Mouse (Mus musculus) intestine, embryonic 15.5 days (tissue): ENCODE data around the gene Vmn1r31. TPM values are rescaled to one million over a fixed set of nuclear protein-coding genes. Genes with fewer than 3 reads are reported as not detected.

Experiments
- ATAC-seq: fragments of 200-750 bp; cut with Nextera tagmentation; 2 replicates; pipeline ENCODE4 v1.8.0; 2017; ENCODE audit warnings: moderate TSS enrichment, moderate library complexity
- H3K27ac ChIP-seq: fragments of 300-500 bp; sonication (generic); 2 replicates; pipeline ENCODE4 v1.5.1; 2015; ENCODE audit warnings: mild to moderate bottlenecking, inconsistent platforms
- H3K27me3 ChIP-seq: fragments of 300-500 bp; sonication (generic); replicated peaks from 2 replicates; pipeline ENCODE4 v1.6.1; 2015; ENCODE audit warnings: inconsistent platforms
- H3K36me3 ChIP-seq: fragments of 300-500 bp; sonication (generic); 2 replicates; pipeline ENCODE4 v1.6.1; 2015; ENCODE audit warnings: inconsistent platforms
- H3K4me1 ChIP-seq: fragments of 300-500 bp; sonication (generic); replicated peaks from 2 replicates; pipeline ENCODE4 v1.6.1; 2015; ENCODE audit warnings: inconsistent platforms
- H3K4me2 ChIP-seq: fragments of 300-500 bp; sonication (generic); replicated peaks from 2 replicates; pipeline ENCODE4 v1.6.1; 2015; ENCODE audit warnings: mild to moderate bottlenecking, inconsistent platforms
- H3K4me3 ChIP-seq: fragments of 300-500 bp; sonication (generic); replicated peaks from 2 replicates; pipeline ENCODE4 v1.5.1; 2015; ENCODE audit warnings: inconsistent platforms
- H3K9ac ChIP-seq: fragments of 300-500 bp; sonication (generic); 2 replicates; pipeline ENCODE4 v1.6.1; 2015; ENCODE audit warnings: inconsistent platforms
- H3K9me3 ChIP-seq: fragments of 300-500 bp; sonication (generic); 2 replicates; pipeline ENCODE4 v1.6.1; 2016; ENCODE audit warnings: inconsistent platforms
- WGBS: fragments of 180-500 bp; shearing (Covaris S2); methylation state at CpG from one replicate; pipeline ENCODE4 v1.1.7; 2015; 5-methylcytosine and 5-hydroxymethylcytosine counted together
- polyA plus RNA-seq: library from polyadenylated mRNA; unstranded; fragments of >200 nt; fragmentation: Nextera tagmentation; extraction: Ambion mirVana; gene quantifications from 2 replicates; pipeline ENCODE4 v1.2.1, GENCODE M21; 2015

Gene Vmn1r31
- not detected in 2 replicates for polyA plus RNA-seq

DNA sequence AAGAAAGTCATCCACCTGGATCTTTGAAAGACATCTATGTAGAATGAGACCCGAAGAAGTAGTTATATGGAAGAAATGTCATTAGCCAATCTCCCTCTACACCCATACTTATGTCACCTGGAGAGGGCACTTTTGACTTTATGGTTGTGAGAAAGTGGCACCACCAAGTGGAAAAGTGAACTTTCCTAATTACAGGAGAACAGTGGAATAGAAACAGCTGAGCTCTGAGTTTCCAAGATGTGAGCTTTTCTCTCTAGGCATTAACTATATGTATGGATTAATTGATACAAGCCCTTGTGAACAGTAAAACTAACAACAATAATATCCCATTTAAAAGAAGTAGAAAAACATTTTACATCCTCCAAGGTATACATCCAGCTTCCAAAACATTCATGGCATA, at the start of gene Vmn1r31:
Gene Vmn1r31, minus strand, starts transcription at position 101 of the 400 bp plus-strand sequence.
- ATAC-seq, result no peak
- Histone ChIP-seq H3K9ac (no peak within 1 kb of the TSS), H3K36me3 (no peaks in the 10 kb centered on the region), H3K27ac (no peak within 1 kb of the TSS), H3K4me2 (no peak within 1 kb of the TSS), H3K9me3 (no peaks in the 10 kb centered on the region), H3K27me3 (no peaks in the 10 kb centered on the region), H3K4me3 (no peak within 1 kb of the TSS), H3K4me1 (no peaks in the 10 kb centered on the region)
- 90% methylated on average over 1 of the region's 1 CpGs for WGBS

DNA sequence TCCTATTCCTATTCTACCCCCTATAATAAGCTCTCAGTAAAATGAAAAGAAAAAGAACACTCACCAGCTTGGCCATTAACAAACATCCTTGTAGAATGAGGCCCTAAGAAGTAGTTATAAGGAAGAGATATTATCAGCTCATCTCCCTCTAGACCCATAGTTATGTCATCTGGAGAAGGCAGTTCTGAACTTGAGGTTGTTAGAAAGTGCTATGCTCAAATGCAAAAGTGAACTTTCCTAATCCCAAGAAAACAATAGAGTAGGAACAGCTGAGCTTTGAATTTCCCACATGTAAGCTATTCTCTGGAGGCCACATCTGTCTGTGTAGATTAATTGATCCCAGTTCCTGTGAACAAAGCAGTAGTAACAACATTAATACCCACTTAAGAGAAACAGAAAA, 31.8 kb downstream of the Vmn1r31 start, which contains the start of gene Vmn1r30:
Gene Vmn1r30, minus strand, starts transcription at position 101 of the 400 bp plus-strand sequence.
- Histone ChIP-seq H3K4me2 (no peak within 1 kb of the TSS), H3K9ac (no peak within 1 kb of the TSS), H3K36me3 (no peaks in the 10 kb centered on the region), H3K27me3 (no peaks in the 10 kb centered on the region), H3K4me1 (no peaks in the 10 kb centered on the region), H3K27ac (no peak within 1 kb of the TSS), H3K9me3 (no peaks in the 10 kb centered on the region), H3K4me3 (no peak within 1 kb of the TSS)
- no peak for ATAC-seq

Other genes starting within 250 kb of the Vmn1r31 start
- not detected in 2 replicates for gene Vmn1r28, start 213.3 kb downstream of the Vmn1r31 start, polyA plus RNA-seq
- not detected in 2 replicates for gene Vmn1r29, start 173.8 kb downstream of the Vmn1r31 start, polyA plus RNA-seq
- gene Vmn1r30, start 31.9 kb downstream of the Vmn1r31 start, polyA plus RNA-seq, result not detected in 2 replicates
- 87.1 and 87.6 TPM in 2 replicates for gene Abcg2, start 109.2 kb upstream of the Vmn1r31 start, polyA plus RNA-seq